Mouse (Mus musculus) urinary bladder, postnatal 10 days (tissue): ENCODE measurements around the gene Foxk1.
A peak's percentile ranks its signal among the peaks of the same experiment; 100 is the strongest.

ENCODE experiments used
- DNase-seq: peaks from one replicate; pipeline ENCODE4 v3.0.0; 2022; ENCODE audit warnings: low spot score

Foxk1 gene

DNA sequence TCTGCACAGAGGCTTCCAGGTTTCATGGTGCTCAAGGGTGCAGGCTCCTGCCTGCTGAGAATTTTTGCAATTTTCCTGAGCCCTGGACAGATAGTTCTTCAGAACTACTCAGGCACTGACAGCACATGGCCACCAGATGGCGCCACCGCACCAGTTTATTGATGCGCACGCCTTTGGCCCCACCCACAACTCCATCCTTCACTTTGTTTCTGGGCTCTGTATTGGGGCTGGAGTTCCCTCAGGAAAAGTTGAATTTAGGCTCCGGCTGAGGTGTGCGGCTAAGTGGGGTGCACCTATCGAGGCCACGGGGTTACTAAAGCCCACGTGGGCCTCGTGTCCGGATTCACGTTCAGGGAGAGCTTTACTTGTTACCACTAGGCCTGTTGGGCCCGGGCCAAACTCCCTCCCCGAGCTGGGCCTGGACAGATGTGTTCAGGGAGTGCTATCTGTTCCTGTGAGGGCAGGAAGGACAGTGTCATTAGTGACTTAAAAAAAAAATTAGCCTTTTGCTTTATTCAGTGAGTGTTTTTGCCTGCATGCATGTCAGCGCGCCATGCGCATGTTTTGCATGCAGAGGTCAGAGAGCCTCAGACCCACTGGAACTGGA is 77.6 kb downstream of the Foxk1 start:
- DNase-seq: peak; percentile 50

DNA sequence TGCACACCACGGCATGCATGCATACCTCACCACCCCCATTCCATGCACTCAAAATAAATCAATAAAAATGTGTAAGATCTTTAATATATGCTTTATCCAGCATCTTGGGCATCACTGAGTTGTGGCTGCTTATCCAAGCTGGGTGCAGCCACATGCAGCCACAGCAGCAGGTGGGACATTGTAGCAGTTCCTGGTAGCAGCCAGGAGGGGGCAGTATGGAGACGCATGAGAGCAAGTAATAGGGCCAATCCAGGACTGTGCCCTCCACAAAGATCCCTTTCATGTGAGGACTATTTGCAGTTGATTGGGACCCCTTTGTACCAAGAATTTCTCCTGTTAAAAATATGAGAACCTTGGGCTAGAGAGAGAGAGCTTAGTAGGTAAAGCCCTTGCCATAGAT is 81.2 kb downstream of the Foxk1 start:
- DNase-seq: no peak

DNA sequence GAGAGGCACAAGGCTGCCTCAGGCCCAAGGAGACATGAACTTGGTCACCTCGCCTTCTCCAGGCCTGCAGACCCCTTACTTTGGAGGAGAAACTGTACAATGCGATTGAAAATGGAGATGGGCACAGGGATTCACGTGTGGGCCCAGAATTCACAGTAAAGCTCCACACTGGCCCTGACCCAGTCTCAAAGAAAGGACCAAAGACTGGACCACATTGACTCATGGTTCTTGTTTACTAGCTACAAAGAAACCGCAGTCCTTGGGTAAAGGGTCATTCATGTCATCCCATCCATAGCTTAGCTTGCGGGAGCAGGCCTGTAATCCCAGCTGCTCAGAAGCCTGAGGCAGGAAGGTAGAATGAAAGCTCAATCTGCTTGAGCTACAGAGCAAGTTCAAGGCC is 82.3 kb downstream of the Foxk1 start:
- DNase-seq: no peak

DNA sequence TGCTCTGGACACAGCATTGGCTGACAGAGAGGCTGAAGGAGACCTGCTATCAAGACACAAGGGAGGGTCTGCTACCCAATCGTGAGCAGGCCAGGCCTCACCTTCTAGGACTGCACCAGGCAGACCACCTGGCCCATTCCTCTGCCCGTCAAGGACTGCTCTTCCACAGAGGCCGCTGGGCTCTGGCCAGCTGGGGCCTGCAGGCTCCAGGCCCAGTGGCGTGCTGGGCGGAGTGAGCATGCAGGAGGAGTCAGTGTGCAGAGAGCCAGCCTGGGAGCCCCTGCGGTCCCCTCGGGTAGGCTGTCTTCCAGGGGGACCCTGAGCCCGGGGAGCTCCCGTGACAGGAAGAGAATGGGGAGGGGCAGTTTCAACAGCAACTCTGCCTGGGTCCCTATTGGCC is 85.4 kb downstream of the Foxk1 start:
- no peak for DNase-seq

DNA sequence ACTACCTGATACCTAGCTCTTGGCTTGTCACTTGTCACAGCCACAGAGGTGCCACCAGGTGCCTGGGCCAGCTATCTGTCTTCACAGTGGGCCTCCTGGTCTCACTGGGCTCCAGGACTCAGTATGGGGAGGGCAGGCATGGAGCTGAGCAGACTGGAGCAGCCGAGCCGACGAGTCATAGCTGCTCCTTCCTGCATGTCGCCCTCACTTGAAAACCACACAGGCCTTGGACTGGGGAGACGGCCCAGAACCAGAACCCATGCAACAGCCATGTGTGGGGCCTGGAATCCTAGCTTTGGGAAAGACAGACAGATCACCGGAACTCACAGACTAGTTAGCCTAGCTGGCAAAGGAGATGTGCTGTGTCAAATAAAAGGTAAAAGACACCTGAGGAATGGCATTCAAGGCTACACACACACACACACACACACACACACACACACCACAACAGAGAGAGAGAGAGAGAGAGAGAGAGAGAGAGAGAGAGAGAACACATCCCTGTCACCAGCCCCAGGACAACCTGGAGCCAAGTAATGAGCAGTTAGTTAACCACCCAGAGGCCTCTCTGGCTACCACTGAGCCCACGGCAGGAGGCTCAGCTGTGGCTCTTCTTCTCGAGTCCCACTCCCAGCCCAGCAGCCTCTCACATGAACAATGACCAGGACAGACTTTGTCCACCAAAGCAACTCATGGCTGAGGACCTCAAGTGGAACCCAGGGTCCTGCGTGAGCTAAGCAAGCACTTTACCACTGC is 88.8 kb downstream of the Foxk1 start:
- DNase-seq: no peak

DNA sequence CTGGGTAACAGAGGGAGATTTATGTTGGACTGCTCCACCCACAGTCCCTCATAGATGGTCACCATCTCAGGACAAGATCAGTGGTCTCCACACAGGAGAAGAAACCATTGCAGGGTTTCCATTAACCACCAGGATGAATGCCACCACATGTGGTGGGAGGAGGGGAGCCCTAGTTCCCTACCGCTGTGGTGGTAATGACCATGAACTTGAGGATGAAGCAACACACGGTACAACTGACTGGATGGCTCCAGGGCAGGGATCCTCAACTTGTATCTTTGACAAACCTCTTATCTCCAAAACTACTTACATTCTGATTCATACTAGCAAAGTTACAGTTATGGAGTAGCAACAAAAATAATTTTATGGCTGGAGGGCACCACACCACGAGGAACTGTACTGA is 92.0 kb downstream of the Foxk1 start:
- DNase-seq: no peak

DNA sequence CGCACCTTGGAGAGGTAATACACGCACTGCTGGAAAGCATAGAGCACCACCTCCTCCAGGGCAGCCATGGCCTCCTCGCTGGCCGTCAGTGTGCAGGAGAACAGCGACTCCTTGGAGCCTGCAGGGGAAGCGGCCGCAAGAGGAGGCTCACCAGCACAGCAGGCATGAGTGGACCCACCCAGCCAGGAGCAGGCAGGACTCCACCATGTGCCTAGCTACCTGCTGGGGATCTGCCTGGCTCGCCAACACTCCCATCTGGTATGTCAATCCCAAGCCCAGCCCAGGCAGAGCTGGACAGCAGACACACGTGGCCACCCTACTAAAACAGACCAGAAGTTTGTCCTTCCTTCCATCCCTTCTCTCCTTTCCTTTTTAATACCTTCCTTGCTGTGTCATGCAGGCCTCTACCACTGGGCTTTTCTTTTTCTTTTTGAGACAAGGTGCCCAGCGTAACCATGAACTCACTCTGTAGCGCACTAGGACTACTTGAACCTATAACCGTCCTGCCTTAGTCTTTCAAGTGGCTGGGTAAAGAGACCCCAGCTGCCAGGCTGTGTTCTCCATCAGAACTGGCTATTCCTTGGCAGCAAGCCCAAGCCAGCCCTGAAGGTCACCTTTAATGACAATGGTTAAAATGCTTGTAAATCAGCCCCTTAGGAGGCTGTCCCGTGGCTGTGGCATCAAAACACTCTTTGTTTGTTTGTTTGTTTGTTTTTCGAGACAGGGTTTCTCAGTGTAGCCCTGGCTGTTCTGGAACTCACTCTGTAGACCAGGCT is 94.2 kb downstream of the Foxk1 start:
- no peak for DNase-seq

DNA sequence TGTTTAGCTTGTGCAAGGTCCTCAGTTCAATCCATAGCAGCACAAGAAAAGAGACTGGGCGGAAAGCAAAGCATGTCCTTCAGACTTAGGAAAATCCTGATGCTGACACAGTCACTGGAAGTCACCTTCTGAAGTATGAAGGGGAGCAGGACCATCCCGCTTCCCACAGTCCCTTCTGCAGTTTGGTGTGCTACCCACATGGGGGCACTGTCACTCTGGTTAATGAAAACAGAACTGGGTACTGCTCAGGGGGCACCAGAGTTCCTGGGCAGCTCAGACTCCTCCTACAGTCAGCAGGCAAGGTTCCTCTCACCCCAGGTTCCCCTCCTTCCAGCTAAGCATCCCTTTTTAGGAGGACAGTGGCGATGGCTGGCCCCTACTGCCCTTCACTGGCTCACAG is 97.7 kb downstream of the Foxk1 start:
- no peak for DNase-seq

DNA sequence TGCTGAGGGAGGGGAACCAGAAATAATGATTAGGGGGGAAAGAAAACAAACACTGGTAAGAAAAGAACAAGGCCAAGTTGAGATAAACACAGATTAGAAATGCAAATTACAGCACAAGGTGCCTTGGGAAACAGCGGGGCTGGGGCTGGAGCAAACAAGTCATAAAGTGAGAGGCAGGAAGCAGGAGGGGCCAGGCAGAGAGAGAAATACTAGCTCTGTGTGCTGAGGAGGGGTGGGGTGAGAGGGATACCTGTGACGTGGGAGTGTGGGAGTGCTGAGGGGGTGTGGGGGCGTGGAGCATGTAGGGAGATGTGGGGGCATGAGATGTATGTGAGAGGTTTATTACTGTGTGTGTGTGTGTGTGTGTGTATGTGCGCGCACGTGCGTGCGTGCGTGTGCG is 99.6 kb downstream of the Foxk1 start:
- DNase-seq: no peak

DNA sequence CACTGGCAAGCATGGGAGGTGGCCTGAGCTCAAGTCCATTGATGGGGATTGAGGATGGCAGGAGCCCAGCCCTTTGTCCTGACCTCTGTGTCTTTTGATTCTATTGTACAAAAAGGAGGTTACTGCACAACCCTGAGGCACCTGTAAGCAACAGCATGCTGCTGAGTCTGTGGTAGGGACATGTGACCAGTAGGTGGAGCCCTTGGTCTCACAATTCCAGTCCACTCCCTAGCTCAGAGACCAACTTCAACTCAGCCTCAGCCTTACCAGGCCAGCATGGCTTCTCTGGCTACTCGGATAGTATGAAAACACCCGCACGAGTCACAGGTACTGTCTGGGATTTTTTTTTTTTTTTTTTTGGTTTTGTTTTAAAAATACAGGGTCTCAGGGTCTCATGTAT is 101.1 kb downstream of the Foxk1 start:
- no peak for DNase-seq

DNA sequence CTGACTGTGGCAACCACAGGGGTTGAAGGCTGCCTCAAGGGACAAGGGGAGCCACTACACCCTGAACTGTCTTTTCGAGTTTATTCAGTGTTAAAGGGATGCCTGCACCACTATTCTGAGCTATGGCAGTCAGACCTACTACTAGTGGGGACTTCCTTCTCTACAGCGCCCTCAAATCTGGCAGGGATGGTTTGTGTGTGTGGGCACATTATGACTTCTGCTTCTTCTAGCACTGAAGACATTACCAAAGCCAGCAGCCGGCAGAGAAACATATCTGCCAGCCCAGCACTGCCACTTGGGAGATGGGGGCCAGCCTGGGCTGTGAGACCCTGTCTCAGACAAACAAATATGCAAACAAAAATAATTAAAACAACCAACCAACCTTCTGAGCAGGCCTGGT is 102.9 kb downstream of the Foxk1 start:
- no peak for DNase-seq

DNA sequence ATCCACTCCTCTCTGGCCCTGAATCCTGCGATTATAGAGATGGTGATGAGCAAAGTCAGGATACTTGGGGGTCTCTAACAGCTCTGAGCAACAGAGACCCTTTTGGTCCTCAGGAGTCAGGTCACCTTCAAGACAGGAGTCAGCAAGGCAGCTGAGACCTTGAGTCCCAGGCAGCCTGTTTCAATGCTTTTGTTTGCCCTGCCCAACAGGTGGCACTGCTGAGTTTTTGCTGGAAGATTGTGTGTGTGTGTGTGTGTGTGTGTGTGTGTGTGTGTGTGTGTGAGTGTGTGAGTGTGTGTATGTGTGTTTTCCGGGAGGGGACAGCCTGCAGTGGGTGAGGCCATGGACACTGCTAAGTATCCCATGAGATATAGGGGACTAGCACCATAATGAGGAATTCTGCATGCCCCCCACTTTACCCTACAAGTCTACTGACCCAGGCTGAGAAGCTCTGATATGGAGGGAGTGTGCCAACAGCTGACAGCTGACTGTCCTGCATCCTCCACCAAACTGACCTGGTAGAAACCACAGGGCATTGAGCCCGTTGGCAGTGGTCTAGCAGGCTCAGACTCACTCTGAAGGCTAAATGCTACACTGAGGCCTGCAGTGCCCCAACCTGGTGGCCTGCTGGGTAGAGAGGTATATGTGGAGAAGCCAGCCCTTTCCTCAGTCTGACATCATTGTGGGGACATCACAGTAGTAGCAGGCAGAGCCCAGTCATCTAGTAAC is 104.6 kb downstream of the Foxk1 start:
- no peak for DNase-seq

DNA sequence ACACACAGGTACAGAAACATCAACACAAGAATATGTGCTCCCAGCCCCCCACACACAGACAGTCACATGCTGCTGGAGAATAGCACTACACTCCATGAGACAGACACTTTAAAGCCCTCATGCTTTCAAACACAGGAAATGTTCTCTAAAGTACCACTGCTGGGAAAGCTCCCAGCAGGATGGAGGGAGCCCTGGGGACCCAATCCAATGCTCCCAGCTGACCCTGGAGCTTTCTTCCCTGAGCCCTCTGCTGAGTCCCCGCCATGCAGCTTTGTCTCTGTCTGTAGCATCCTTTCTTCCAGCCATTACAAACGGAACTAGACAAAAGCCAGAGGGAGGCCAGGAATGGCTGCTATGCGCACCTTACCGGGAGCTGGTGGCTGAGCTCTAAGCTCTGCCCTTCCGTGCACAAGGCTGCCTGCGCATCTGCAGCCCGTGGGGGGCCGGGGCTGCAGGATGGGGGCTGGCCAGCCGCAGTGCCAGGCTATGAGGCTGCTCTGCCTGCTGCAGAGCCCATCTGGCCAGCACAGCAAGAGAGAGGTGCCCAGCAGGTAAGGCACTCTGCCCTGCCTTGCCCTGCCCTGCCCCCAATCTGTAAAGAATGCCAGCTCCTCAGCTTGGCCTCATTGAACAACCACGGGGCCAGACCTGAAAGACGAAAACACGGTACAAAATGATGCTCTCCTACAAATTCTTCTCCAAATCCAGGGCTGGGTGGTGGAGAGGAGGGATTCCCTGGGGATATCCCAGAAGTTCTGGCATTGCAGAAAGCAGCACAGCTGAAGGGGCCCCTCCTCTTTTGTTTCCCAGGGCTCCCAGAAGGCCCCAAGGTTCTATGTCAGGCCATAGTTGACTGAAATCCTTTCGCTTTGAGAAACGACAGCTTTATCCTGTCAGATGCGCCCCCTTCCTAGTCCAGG is 108.1 kb downstream of the Foxk1 start:
- no peak for DNase-seq

DNA sequence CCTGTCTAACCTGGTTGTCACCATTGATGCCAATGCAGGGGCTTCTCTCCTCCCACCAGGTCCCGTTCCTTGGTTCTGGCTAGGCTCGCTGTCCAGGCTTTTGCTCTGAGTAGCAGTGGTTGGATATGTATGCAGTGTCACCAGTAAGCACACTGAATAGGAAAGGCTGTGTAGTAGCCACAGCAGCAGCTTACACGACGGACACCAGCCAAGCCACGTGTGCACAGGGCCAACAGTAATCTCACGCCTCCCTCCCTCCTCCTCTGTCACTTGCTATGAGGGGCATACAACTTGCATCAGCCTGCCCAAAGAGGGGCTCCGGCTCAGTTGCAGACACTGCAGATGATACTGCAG is 108.7 kb downstream of the Foxk1 start:
- no peak for DNase-seq
